Mouse (Mus musculus): ENCODE data around the gene Gas2l1. TPM values are rescaled to one million over a fixed set of nuclear protein-coding genes. Genes with fewer than 3 reads are reported as not detected.

Gene Gas2l1
- polyA plus RNA-seq, 1 experiment from 2014 or later, result 34.4 TPM

- peak overlapping the region; percentile 50 for H3K4me3 ChIP-seq
- 2% methylated on average over 61 of the region's 62 CpGs for WGBS
- H3K4me1 ChIP-seq, result peaks cover 71% of the 10 kb centered on the region
- peaks cover 4% of the 10 kb centered on the region; the same call in 1 of the 2 replicates for H3K36me3 ChIP-seq
- H3K27me3 ChIP-seq (ENCODE audit: low read depth, poor library complexity, severe bottlenecking), result peaks cover 83% of the 10 kb centered on the region
- DNase-seq (ENCODE audit: low spot score), result peak; percentile 87
- H3K9me3 ChIP-seq (replicated peaks), result no peaks in the 10 kb centered on the region
- H3K27ac ChIP-seq, result peak overlapping the region; percentile 61
These were observed 3.6 kb downstream of the Gas2l1 start for GRCm38 (mm10) chr11:5061413-5062139.

- peak overlapping the region; percentile 50 for H3K4me3 ChIP-seq
- H3K9me3 ChIP-seq (replicated peaks), result no peaks in the 10 kb centered on the region
- peak overlapping the region; percentile 61 for H3K27ac ChIP-seq
- peaks cover 90% of the 10 kb centered on the region for H3K27me3 ChIP-seq (ENCODE audit: low read depth, poor library complexity, severe bottlenecking)
- WGBS, result 51% methylated on average over 28 of the region's 28 CpGs
- H3K4me1 ChIP-seq, result peaks cover 78% of the 10 kb centered on the region
- H3K36me3 ChIP-seq, result peaks cover 4% of the 10 kb centered on the region; the same call in 1 of the 2 replicates
- no peak for DNase-seq (ENCODE audit: low spot score)
These were observed 4.2 kb downstream of the Gas2l1 start for GRCm38 (mm10) chr11:5060756-5061412.

GRCm38 (mm10) chr11:5059704-5060156 lies 5.4 kb downstream of the Gas2l1 start:
- Histone ChIP-seq H3K27ac (no peak overlapping the region), H3K4me3 (no peak overlapping the region)

GRCm38 (mm10) chr11:5059230-5059629 lies 5.9 kb downstream of the Gas2l1 start:
- Histone ChIP-seq H3K4me3 (no peak overlapping the region), H3K4me1 (peaks cover 71% of the 10 kb centered on the region), H3K27me3 (ENCODE audit: low read depth, poor library complexity, severe bottlenecking) (peaks cover 99% of the 10 kb centered on the region), H3K36me3 (peaks cover 4% of the 10 kb centered on the region; the same call in 1 of the 2 replicates), H3K9me3 (replicated peaks) (no peaks in the 10 kb centered on the region), H3K27ac (no peak overlapping the region)
- peak; percentile 53 for DNase-seq (ENCODE audit: low spot score)
- WGBS, result 24% methylated on average over 14 of the region's 14 CpGs

More at GRCm38 (mm10) chr11:5059704-5060156, 5.4 kb downstream of the Gas2l1 start:
- Histone ChIP-seq H3K4me1 (peaks cover 76% of the 10 kb centered on the region), H3K27me3 (ENCODE audit: low read depth, poor library complexity, severe bottlenecking) (peaks cover 100% of the 10 kb centered on the region), H3K36me3 (peaks cover 4% of the 10 kb centered on the region; the same call in 1 of the 2 replicates), H3K9me3 (replicated peaks) (no peaks in the 10 kb centered on the region)
- peak; percentile 68 for DNase-seq (ENCODE audit: low spot score)
- 11% methylated on average over 27 of the region's 27 CpGs for WGBS

- no peak overlapping the region for H3K4me3 ChIP-seq
These were observed 6.3 kb downstream of the Gas2l1 start for GRCm38 (mm10) chr11:5058783-5059182.

GRCm38 (mm10) chr11:5057856-5058641 lies 7.1 kb downstream of the Gas2l1 start, which contains the start of gene Rasl10a:
Gene Rasl10a, plus strand, starts transcription at chr11:5058128.
- Histone ChIP-seq H3K4me1 (peaks cover 63% of the 10 kb centered on the region), H3K36me3 (peaks cover 4% of the 10 kb centered on the region; the same call in 1 of the 2 replicates), H3K27ac (0 out of 2 replicates have a peak within 1 kb of the TSS, but pooled peaks have one; percentile 9), H3K9me3 (replicated peaks) (no peaks in the 10 kb centered on the region), H3K4me3 (peak within 1 kb of the TSS; percentile 48), H3K27me3 (ENCODE audit: low read depth, poor library complexity, severe bottlenecking) (peaks cover 89% of the 10 kb centered on the region)
- 2% methylated on average over 68 of the region's 77 CpGs for WGBS
- DNase-seq (ENCODE audit: low spot score), result peak; percentile 72

More at GRCm38 (mm10) chr11:5058783-5059182, 6.3 kb downstream of the Gas2l1 start:
- no peaks in the 10 kb centered on the region for H3K9me3 ChIP-seq (replicated peaks)
- H3K27me3 ChIP-seq (ENCODE audit: low read depth, poor library complexity, severe bottlenecking), result peaks cover 96% of the 10 kb centered on the region
- H3K4me1 ChIP-seq, result peaks cover 66% of the 10 kb centered on the region
- WGBS, result 27% methylated on average over 9 of the region's 9 CpGs
- DNase-seq (ENCODE audit: low spot score), result no peak
- no peak overlapping the region for H3K27ac ChIP-seq
- H3K36me3 ChIP-seq, result peaks cover 4% of the 10 kb centered on the region; the same call in 1 of the 2 replicates

GRCm38 (mm10) chr11:5057541-5057855 lies 7.6 kb downstream of the Gas2l1 start:
- H3K4me1 ChIP-seq, result peaks cover 58% of the 10 kb centered on the region
- 17% methylated on average over 8 of the region's 8 CpGs for WGBS
- DNase-seq (ENCODE audit: low spot score), result peak; percentile 54
- H3K4me3 ChIP-seq, result peak overlapping the region; percentile 48
- H3K27me3 ChIP-seq (ENCODE audit: low read depth, poor library complexity, severe bottlenecking), result peaks cover 83% of the 10 kb centered on the region
- no peaks in the 10 kb centered on the region for H3K9me3 ChIP-seq (replicated peaks)
- H3K36me3 ChIP-seq, result peaks cover 4% of the 10 kb centered on the region; the same call in 1 of the 2 replicates
- H3K27ac ChIP-seq, result no peak overlapping the region

GRCm38 (mm10) chr11:5057064-5057463 lies 8.1 kb downstream of the Gas2l1 start:
- Histone ChIP-seq H3K4me1 (peaks cover 54% of the 10 kb centered on the region), H3K9me3 (replicated peaks) (no peaks in the 10 kb centered on the region), H3K4me3 (no peak overlapping the region), H3K36me3 (peaks cover 4% of the 10 kb centered on the region; the same call in 1 of the 2 replicates), H3K27me3 (ENCODE audit: low read depth, poor library complexity, severe bottlenecking) (peaks cover 79% of the 10 kb centered on the region), H3K27ac (no peak overlapping the region)
- 50% methylated on average over 8 of the region's 8 CpGs for WGBS
- DNase-seq (ENCODE audit: low spot score), result no peak

DNA sequence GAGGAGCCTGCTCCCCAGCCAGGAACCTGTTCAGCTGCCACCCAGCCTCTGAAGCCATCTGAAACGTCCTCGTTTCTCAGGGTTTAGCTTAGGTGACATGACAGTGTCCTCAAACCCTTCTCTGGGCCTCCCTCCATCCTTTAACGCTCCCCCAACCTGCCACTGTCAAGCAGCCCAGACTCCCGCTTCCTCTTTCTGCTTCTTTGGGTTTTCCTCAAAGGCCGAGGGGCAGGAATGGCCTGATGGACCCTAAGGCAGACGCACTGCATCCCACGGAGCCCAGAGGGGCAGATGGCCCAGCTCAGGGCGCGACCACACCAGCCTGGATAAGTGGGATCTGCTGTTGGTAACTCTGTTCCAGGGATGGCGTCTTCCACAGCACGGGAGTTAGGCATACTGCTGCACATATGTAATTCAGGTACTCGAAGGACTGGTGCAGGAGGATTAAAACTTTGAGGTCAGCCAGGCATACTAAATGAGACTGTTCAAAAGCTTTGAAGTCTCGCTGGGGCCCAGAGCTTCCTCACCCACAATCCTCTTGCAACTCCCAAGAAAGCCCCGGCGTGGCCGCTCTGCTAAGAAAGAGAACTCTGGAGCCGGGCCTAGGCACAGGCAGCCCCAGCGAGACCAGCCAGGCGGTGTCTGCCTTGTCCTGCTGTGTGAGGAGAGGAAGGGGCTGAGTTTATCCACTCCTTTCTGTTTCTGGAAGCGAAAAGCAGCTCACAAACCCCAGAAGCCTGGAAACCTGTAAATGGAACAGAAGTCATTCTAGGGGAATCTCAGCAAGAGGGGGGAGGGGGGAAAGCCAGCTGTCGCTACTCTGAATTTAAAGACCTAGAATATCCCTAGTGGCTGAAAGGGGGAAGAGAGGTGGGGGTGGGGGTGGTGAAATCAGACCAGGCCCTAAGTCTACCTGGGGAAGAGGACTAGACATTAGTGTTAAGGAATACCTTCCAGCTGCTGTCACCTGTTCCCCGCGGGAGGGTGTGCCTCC lies 8.9 kb downstream of the Gas2l1 start:
- Histone ChIP-seq H3K36me3 (peaks cover 4% of the 10 kb centered on the region; the same call in 1 of the 2 replicates), H3K27me3 (ENCODE audit: low read depth, poor library complexity, severe bottlenecking) (peaks cover 71% of the 10 kb centered on the region), H3K27ac (no peak overlapping the region; the same call in 1 of the 2 replicates), H3K9me3 (replicated peaks) (no peaks in the 10 kb centered on the region), H3K4me1 (peaks cover 45% of the 10 kb centered on the region), H3K4me3 (no peak overlapping the region)
- DNase-seq (ENCODE audit: low spot score), result no peak
- 32% methylated on average over 23 of the region's 23 CpGs for WGBS

DNA sequence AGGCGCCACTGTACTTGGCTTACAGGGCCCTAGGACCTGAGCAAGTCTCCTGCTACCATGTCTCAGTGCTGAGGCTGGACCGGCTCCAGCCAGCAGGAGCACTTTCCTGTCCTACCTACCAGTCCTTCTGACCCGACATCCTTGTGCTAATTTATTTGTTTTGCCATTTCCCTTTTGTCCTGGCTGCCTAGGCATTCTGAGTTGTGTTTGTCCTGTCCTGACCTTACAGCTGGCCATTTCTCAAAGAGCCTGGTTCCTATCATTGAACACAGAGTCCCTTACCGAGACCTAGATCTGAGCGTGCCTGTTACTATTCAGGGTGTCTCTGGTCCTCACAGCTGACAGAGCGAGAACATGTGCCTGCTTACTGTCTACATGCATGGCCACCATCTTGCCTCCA lies 10.3 kb downstream of the Gas2l1 start:
- Histone ChIP-seq H3K4me3 (no peak overlapping the region), H3K27me3 (ENCODE audit: low read depth, poor library complexity, severe bottlenecking) (peaks cover 59% of the 10 kb centered on the region)
- WGBS, result 65% methylated on average over 6 of the region's 6 CpGs

GRCm38 (mm10) chr11:5054151-5054550 lies 11.0 kb downstream of the Gas2l1 start:
- no peak overlapping the region for H3K27ac ChIP-seq
- H3K27me3 ChIP-seq (ENCODE audit: low read depth, poor library complexity, severe bottlenecking), result peaks cover 53% of the 10 kb centered on the region
- 89% methylated on average over 14 of the region's 14 CpGs for WGBS
- no peaks in the 10 kb centered on the region for H3K36me3 ChIP-seq
- peaks cover 31% of the 10 kb centered on the region for H3K4me1 ChIP-seq
- no peaks in the 10 kb centered on the region for H3K9me3 ChIP-seq (replicated peaks)
- no peak for DNase-seq (ENCODE audit: low spot score)
- no peak overlapping the region for H3K4me3 ChIP-seq

More for the DNA sequence above, 10.3 kb downstream of the Gas2l1 start:
- peaks cover 38% of the 10 kb centered on the region for H3K4me1 ChIP-seq
- no peak overlapping the region for H3K27ac ChIP-seq
- H3K9me3 ChIP-seq (replicated peaks), result no peaks in the 10 kb centered on the region
- H3K36me3 ChIP-seq, result no peaks in the 10 kb centered on the region
- DNase-seq (ENCODE audit: low spot score), result no peak
